In the genomic region with DNA sequence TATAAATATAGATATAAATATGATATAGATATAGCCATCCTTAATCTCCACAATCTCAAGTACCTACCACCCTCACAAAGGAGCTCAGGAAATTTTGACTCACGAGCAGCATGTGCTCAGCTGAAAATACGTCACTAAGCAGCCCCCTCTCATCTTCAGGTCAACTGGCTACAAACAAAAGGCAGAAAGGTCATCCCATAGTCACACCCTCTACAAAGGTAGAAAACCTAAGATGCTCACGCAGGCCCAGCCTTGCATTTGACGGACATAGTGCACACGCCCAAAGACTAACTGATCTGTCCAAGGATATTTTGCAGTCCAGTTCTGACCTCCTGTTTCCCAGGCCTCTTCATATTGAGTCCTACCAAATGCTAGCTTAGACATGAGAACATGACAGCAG, we compare ENCODE assay signal across 16 mouse cellular contexts.
"Had no signal": no experiment of that assay in that cellular context is flagged by ENCODE, and none has a peak within 500 bp of the region (broad histone marks: within the 10 kb centered on the region; RNA-seq: fewer than 3 reads in every experiment).

No protein-coding gene starts in this region.

- H3K4me1 ChIP-seq: midbrain, embryonic 15.5 days; neural tube, embryonic 12.5 days; stomach, embryonic 15.5 days had no signal

- H3K9me3 ChIP-seq: limb, embryonic 12.5 days; liver, embryonic 15.5 days; midbrain, embryonic 15.5 days; neural tube, embryonic 12.5 days; stomach, embryonic 15.5 days had no signal

- ATAC-seq: midbrain, embryonic 15.5 days had no signal

- H3K27me3 ChIP-seq: limb, embryonic 12.5 days; liver, embryonic 15.5 days; megakaryocyte, embryonic 14.5 days; midbrain, embryonic 15.5 days; neural tube, embryonic 12.5 days; stomach, embryonic 15.5 days had no signal

- H3K4me2 ChIP-seq: limb, embryonic 12.5 days; liver, embryonic 15.5 days; midbrain, embryonic 11.5 days; midbrain, embryonic 15.5 days; neural tube, embryonic 12.5 days; stomach, embryonic 15.5 days had no signal

- H3K36me3 ChIP-seq: limb, embryonic 12.5 days; midbrain, embryonic 15.5 days; neural tube, embryonic 12.5 days; stomach, embryonic 15.5 days had no signal

- H3K27ac ChIP-seq: limb, embryonic 12.5 days; liver, embryonic 15.5 days; macrophage; midbrain, embryonic 15.5 days; neural tube, embryonic 12.5 days; stomach, embryonic 15.5 days had no signal

- H3K9ac ChIP-seq: limb, embryonic 12.5 days; liver, embryonic 15.5 days; midbrain, embryonic 15.5 days; neural tube, embryonic 12.5 days; stomach, embryonic 15.5 days had no signal

- H3K4me3 ChIP-seq: limb, embryonic 12.5 days; liver, embryonic 15.5 days; midbrain, embryonic 15.5 days; neural tube, embryonic 12.5 days; stomach, embryonic 15.5 days had no signal

- DNase-seq: kidney, adult 18-20 months; kidney, postnatal 25 days; liver; lung, adult 2 months; lung, postnatal 14 days; right cerebral cortex, postnatal 14 days; thymus, adult 2 months; thymus, postnatal 36 days had no signal
